Mouse (Mus musculus) skeletal muscle tissue, postnatal 0 days (tissue): ENCODE data around the gene Slco1c1. TPM values are rescaled to one million over a fixed set of nuclear protein-coding genes. Genes with fewer than 3 reads are reported as not detected.

Experiments
- polyA plus RNA-seq: library from polyadenylated mRNA; unstranded; fragments of >200 nt; fragmentation: Nextera tagmentation; extraction: Ambion mirVana; gene quantifications from 2 replicates; pipeline ENCODE4 v1.2.1, GENCODE M21; 2015

The Slco1c1 gene
- 0.05 and 0.06 TPM in 2 replicates for polyA plus RNA-seq

DNA sequence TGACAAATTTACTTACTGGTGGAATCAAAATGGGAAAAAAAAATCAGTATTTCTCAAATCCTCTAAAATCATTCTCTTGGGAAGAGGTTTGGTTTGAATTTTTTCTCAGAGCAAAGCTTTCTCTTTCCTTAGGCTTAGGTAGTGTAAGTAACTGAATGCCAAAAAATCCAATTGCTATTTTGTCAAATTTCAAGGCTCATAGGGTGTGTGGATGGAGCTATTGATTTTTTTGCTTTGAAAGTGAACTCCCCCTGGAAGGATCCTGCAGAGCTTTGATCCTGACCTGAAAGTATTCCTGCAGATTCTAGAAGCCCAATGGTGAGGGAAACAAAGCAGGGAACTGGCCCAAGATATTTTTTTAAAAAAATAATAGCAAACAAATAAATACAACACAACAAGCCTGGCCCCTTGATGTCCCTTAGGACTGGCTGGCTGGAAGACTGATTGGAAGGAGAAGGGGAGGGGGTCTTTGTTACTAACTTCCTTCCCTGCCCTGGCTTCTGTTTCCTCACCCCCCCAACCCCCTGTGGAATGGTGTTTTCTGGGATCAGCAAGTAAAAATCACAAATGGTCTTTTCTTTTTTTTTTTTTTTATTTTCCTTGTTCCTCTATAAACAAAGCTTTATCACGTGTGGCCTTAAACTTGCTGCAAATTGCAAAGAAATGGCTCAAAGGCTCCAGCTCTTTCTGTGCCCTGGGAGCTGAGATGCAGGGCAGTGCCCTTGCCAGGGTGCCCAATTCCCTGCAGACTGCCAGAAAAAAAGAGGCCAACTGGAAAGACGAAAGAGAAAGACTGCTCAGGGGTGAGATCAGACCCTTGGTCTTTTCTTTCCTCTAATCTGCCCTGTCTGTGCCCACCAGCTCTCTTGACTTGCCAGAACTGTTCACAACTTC lies at the start of gene Slco1c1:
Gene Slco1c1 (plus strand): TSS at position 622 of the 894 bp plus-strand sequence.

Other genes with a start within 250 kb of the Slco1c1 start
- gene Slco1b2, start 105.2 kb downstream of the Slco1c1 start, polyA plus RNA-seq, result 0.17 TPM in 1 of 2 replicates, not detected in the other
- gene Gm5724, start 249.4 kb downstream of the Slco1c1 start, polyA plus RNA-seq, result not detected in 2 replicates